Mouse (Mus musculus): ENCODE measurements around the gene Rtkn2.

DNA sequence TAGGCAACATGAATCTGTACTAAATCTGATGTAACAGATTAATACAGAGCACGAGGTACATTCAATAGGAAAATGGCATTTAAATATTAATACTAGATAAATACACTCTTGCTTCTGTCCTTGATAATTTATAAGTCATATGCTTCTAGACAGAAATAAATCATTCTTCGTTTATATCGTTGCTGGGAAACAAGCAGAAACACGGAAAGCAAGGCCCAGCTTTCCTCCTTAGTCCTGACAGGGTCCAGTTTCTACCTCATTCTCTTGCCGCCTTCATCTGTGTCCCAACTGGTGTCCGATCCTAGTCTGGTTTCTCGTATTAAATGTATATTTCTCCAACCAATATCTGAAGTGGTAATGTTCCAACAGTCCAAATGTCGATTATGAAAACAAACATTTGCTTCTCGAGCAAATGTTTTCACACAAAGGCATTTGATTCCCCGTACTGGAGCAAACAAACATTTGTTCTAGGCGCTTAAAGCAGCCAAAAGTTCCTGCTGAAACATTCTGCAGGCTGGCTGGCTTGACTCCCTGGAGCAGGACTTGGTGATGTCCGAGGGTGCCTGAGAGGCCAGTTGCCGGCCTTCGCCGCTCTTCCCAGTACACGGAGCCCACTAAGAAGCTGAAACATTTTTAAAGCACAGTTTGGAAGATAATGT is 81.3 kb downstream of the Rtkn2 start:
- no peak for TF ChIP-seq POLR2A (IDR thresholded peaks at IDR 0.05; ENCODE audit: low read depth, low read length)
- TF ChIP-seq CTCF (IDR thresholded peaks at IDR 0.05; ENCODE audit: extremely low read depth, insufficient read depth, insufficient read length, insufficient replicate concordance), result no peak

All from spleen, adult 2 months (tissue).